Mouse (Mus musculus): Measurements from ENCODE around the gene Suclg1.

Suclg1 gene

GRCm38 (mm10) chr6:73233202-73233726 is 14.9 kb upstream of the Suclg1 start:
- no peak for TF ChIP-seq GATA4 (IDR thresholded peaks at IDR 0.05; ENCODE audit: insufficient replicate concordance, low read length)

DNA sequence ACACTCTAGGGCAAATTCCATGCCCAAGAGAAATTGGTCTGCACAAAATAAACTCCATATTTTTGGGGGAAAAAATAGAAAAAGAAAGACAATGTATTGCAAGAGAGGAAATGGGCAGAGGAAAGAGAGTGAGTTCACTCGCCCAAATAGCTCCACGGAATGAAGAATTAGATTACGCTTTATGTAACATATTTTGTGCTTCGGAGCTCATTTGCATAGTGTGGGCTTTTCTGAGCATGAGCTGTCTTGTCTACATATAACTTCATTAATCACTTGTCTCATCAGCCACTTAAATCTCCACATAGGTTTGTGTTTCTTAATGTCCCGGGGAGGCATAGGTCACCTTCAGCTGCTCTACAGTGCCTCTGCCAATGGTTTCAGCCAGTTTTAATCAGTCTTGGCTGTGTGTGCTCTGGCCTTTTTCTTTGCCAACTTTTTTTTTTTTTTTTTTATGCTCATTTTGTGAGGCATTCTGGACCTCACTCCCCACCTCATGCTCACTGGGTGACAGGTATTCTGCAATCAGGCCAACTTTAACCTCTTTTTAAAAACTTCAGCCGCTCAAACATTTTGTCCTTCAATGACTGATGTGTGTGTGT is 13.8 kb upstream of the Suclg1 start:
- no peak for TF ChIP-seq GATA4 (IDR thresholded peaks at IDR 0.05; ENCODE audit: insufficient replicate concordance, low read length)

GRCm38 (mm10) chr6:73235650-73236049 is 12.5 kb upstream of the Suclg1 start:
- TF ChIP-seq GATA4 (IDR thresholded peaks at IDR 0.05; ENCODE audit: insufficient replicate concordance, low read length) = no peak

- no peak for TF ChIP-seq GATA4 (IDR thresholded peaks at IDR 0.05; ENCODE audit: insufficient replicate concordance, low read length)
These were observed 1.4 kb upstream of the Suclg1 start for GRCm38 (mm10) chr6:73246821-73247220.

DNA sequence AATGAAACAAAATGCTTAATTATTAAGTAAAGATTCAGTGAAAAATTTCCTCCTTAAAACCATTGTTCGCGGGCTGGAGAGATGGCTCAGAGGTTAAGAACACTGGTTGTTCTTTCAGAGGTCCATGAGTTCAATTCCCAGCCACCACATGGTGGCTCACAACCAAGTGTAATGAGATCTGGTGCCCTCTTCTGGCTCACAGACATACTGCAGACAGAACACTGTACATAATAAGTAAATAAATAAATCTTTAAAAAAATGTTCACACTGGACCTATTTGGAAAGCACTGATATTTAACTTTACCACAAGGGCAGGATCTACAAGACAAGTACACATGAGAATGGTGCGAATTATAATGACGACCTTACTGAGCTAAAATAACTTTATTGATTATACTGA is 730 bp upstream of the Suclg1 start:
- TF ChIP-seq GATA4 (IDR thresholded peaks at IDR 0.05; ENCODE audit: insufficient replicate concordance, low read length) = no peak

- TF ChIP-seq GATA4 (IDR thresholded peaks at IDR 0.05; ENCODE audit: insufficient replicate concordance, low read length) = no peak
These were observed 854 bp downstream of the Suclg1 start for GRCm38 (mm10) chr6:73249049-73249422.

DNA sequence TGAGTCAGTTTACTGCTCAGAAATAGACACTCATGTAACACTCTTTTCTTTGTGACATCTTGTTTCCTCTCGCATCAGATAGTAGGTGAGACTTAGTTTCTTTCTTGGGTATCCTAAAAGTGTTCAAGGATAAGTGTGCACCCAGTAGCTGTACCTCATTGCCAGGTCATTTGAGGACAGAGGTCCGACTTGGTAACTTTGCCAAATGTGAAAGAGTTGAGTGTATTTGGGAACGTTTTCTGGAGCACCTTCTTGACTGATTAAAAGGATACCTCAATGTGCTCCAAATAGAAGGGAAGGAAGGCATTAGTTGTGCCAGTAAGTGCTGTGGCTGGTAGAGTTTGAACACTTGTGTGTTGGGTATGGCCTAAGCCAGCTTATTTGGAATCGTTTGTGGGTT is 1.7 kb downstream of the Suclg1 start:
- TF ChIP-seq GATA4 (IDR thresholded peaks at IDR 0.05; ENCODE audit: insufficient replicate concordance, low read length) = no peak

- TF ChIP-seq GATA4 (IDR thresholded peaks at IDR 0.05; ENCODE audit: insufficient replicate concordance, low read length) = no peak
These were observed 3.2 kb downstream of the Suclg1 start for GRCm38 (mm10) chr6:73251336-73251735.

GRCm38 (mm10) chr6:73252396-73252795 is 4.2 kb downstream of the Suclg1 start:
- no peak for TF ChIP-seq GATA4 (IDR thresholded peaks at IDR 0.05; ENCODE audit: insufficient replicate concordance, low read length)

GRCm38 (mm10) chr6:73253006-73253405 is 4.8 kb downstream of the Suclg1 start:
- no peak for TF ChIP-seq GATA4 (IDR thresholded peaks at IDR 0.05; ENCODE audit: insufficient replicate concordance, low read length)

- TF ChIP-seq GATA4 (IDR thresholded peaks at IDR 0.05; ENCODE audit: insufficient replicate concordance, low read length) = no peak
These were observed 5.4 kb downstream of the Suclg1 start for GRCm38 (mm10) chr6:73253584-73253983.

DNA sequence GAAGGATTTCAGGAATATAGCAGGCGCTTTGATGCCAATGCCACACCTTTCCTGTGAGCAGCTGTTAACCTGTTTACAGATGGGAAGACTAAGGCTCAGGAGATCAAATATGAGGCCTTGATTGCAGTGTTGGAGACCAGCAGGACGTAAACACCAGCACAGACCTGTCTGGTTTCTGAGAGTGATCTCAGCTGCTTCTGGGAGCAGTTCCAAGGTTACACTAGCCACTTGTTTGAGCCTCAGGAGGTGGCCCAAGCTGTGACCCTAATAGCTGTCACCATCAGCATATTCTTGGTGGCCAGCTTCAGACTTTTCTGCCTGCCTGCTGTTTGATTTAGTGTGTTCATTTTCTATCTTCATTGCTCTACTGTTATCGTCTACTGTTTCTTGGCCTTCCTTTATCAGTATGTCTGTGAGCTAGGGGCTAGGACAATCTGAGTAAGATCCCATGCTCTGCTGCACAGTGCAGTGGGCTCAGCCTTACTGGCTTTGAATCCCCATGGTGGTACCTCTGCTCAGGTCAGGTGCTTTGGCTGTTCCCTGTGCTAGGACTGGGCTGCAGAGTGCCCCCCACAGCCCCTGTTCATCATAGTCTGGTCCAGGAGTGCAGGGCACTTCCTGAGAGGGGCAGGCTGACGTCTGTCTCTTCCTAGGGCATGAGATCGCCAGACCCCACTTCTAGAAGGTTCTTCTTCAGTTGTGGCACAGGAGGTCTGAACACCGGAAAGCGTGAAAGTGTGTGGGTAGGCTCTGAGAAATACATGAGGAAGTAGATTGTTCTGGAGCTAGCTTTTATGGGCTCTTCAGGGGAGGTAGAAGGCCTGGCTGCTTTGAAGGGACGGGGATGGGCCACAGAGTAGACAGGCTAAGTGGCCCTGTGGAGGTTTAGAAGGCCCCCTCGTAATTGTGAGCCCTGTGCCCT is 6.4 kb downstream of the Suclg1 start:
- no peak for TF ChIP-seq GATA4 (IDR thresholded peaks at IDR 0.05; ENCODE audit: insufficient replicate concordance, low read length)

DNA sequence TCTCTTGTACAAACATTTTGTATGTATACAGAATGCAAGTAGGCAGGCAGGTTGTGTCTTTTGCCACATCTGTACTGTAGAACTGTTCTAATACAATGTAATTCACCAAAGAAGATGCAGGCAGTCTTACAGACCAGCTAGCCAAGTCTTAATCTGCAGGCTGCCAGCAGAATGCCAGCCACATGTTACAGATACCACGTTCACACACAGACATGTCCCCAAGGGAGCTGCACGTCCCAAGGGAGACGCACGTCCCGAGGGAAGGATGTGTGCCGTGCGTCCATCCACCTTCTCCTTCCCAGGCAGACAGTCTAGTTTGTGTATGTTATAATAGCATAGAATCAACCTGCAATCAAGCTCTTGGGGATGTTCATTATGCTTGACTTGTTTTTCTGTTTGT is 8.9 kb downstream of the Suclg1 start:
- TF ChIP-seq GATA4 (IDR thresholded peaks at IDR 0.05; ENCODE audit: insufficient replicate concordance, low read length) = no peak

- no peak for TF ChIP-seq GATA4 (IDR thresholded peaks at IDR 0.05; ENCODE audit: insufficient replicate concordance, low read length)
These were observed 11.9 kb downstream of the Suclg1 start for GRCm38 (mm10) chr6:73260110-73260509.

DNA sequence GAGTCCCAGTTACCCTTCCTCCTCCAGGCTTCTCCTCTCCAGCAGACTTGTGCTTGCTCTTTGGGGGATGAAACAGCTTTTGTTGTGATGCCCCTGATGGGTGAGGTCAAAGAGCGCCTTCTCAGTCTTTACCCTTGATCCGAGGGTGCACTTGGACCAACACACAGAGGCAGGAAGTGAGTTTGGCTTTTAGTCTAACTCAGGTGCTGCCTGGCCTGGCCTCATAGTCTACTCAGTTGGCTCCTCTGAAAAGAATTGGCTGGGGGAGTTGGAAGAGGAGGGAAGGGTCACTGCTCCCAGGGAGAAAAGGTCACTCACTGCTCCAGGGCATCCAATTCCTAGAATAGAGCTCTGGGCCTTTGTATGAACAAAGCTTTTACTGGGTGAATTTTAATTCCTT is 16.6 kb downstream of the Suclg1 start:
- TF ChIP-seq GATA4 (IDR thresholded peaks at IDR 0.05; ENCODE audit: insufficient replicate concordance, low read length) = no peak

GRCm38 (mm10) chr6:73267738-73268311 is 19.6 kb downstream of the Suclg1 start:
- no peak for TF ChIP-seq GATA4 (IDR thresholded peaks at IDR 0.05; ENCODE audit: insufficient replicate concordance, low read length)
